Mouse (Mus musculus) thymus, adult 2 months (tissue): ENCODE measurements around the gene Gm37240.

Experiments used
- CTCF ChIP-seq: fragments of 200-500 bp; IDR thresholded peaks from 2 replicates; pipeline ENCODE4 v1.5.1; 2012; ENCODE audit warnings: mild to moderate bottlenecking, control low read depth, low read length, moderate library complexity, borderline replicate concordance; ENCODE audit not compliant: control insufficient read depth, poor library complexity, insufficient read depth; ENCODE audit errors: extremely low read depth
- POLR2A ChIP-seq: fragments of 200-500 bp; IDR thresholded peaks from 2 replicates; pipeline ENCODE4 v1.6.1; 2012; ENCODE audit warnings: mild to moderate bottlenecking, low read length, control low read depth, moderate library complexity; ENCODE audit not compliant: control insufficient read depth, poor library complexity, insufficient read depth; ENCODE audit errors: extremely low read depth

DNA sequence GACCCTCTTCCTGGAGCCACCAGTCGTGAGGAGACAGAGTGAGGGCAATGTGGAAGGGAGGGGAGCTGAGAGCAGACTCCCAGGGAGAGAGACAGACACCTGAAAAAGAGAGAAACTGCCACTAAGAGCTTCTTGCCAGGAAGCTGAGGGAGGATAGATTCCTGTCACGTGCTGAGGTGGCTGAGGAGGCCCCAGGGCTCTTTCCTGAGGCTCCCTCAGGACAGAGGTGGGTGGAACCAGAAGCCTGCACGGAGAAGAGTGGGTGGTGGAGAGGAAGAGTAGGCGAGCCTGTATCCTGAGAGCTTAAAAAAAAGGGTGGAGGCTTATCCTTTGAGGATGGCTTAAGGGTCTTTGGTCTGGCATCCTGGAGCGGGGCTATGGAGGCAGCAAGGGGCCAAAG is 699.0 kb downstream of the Gm37240 start:
- no peak for TF ChIP-seq POLR2A
- TF ChIP-seq CTCF, result no peak
